Mouse (Mus musculus) mature B cell (primary cell): ENCODE results near the gene Galnt4.
"Not testable (repeated sequence)": the region's sequence is repeated elsewhere in the genome, so short reads cannot be mapped to it uniquely, and the experiment has no call there.

Experiments
- in situ Hi-C: fragments of 300-500 bp; cut with MboI; formaldehyde crosslinking; loops from 2 replicates; pipeline ENCODE4 v1.14.3; 2019

Gene Galnt4

GRCm38 (mm10) chr10:99156808-99157207, 48.8 kb downstream of the Galnt4 start:
- in situ Hi-C loops: no loop called here

- in situ Hi-C loops: not testable (repeated sequence)
These were observed 49.7 kb downstream of the Galnt4 start for GRCm38 (mm10) chr10:99157697-99158096.

DNA sequence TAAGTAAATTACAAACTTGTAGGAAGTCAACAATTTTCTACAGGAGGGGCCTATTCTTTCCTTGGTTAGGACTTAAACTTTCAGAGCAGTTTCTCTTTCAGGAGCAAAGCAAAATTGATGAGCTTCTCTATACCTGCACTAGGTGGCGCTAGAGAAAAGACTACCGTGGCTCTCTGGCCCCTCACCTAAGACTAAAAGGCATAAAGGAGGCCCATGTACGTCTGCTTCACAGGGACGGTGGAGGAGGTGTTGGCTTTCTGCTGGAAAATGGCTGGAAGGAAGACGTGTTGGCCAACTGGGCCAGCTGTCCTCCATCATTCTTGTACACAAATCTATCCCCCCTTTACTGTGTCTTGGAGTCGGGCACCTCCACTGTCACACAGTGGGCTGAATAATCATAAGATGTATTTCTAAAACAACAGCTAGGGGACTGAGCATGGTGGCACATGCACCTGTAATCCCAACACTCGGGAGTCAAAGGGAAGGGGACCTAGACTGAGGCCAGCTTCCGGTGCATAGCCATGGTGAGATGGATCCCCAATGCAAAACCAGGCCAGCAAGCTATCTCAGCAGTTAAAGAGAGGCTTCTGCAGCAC, 54.1 kb downstream of the Galnt4 start:
- in situ Hi-C loops: loop anchor here (10.0 kb wide), 1 partner anchor 413 kb away; no protein-coding TSS in a partner anchor
